Mouse (Mus musculus) limb, embryonic 14.5 days (tissue): Measurements from ENCODE around the gene Acsf2. TPM values are rescaled to one million over a fixed set of nuclear protein-coding genes. Genes with fewer than 3 reads are reported as not detected.

ENCODE experiments used
- ATAC-seq: fragments of 200-750 bp; cut with Nextera tagmentation; 2 replicates; pipeline ENCODE4 v1.8.0; 2017; ENCODE audit warnings: low read depth, moderate number of reproducible peaks, moderate TSS enrichment; ENCODE audit not compliant: low FRiP score
- DNase-seq: peaks from one replicate; pipeline ENCODE4 v3.0.0-alpha.2; 2015; ENCODE audit warnings: low spot score
- H3K27ac ChIP-seq: fragments of 300-500 bp; sonication (generic); replicated peaks from 2 replicates; pipeline ENCODE4 v1.5.1; 2014; ENCODE audit warnings: low read depth, mild to moderate bottlenecking, low read length, moderate library complexity, mixed read lengths
- H3K27me3 ChIP-seq: fragments of 300-500 bp; sonication (generic); 2 replicates; pipeline ENCODE4 v1.6.1; 2014; ENCODE audit warnings: low read length, mixed read lengths; ENCODE audit not compliant: control insufficient read depth, insufficient read depth
- H3K36me3 ChIP-seq: fragments of 300-500 bp; sonication (generic); 2 replicates; pipeline ENCODE4 v1.6.1; 2014; ENCODE audit warnings: mild to moderate bottlenecking, low read length, moderate library complexity, mixed read lengths; ENCODE audit not compliant: control insufficient read depth, insufficient read depth
- H3K4me1 ChIP-seq: fragments of 300-500 bp; sonication (generic); 2 replicates; pipeline ENCODE4 v1.6.1; 2014; ENCODE audit warnings: antibody characterized with exemption, low read length, mixed read lengths; ENCODE audit not compliant: control insufficient read depth, insufficient read depth
- H3K4me2 ChIP-seq: fragments of 300-500 bp; sonication (generic); replicated peaks from 2 replicates; pipeline ENCODE4 v1.6.1; 2014; ENCODE audit warnings: low read depth, mild to moderate bottlenecking, low read length, moderate library complexity; ENCODE audit not compliant: severe bottlenecking
- H3K4me3 ChIP-seq: fragments of 300-500 bp; sonication (generic); replicated peaks from 2 replicates; pipeline ENCODE4 v1.5.1; 2014; ENCODE audit warnings: low read length
- H3K9ac ChIP-seq: fragments of 300-500 bp; sonication (generic); 2 replicates; pipeline ENCODE4 v1.6.1; 2014; ENCODE audit warnings: mild to moderate bottlenecking, low read depth, low read length, moderate library complexity; ENCODE audit not compliant: severe bottlenecking
- H3K9me3 ChIP-seq: fragments of 300-500 bp; sonication (generic); 2 replicates; pipeline ENCODE4 v1.6.1; 2016; ENCODE audit warnings: low read length; ENCODE audit not compliant: control insufficient read depth
- POLR2A ChIP-seq: fragments of 200-500 bp; IDR thresholded peaks from 2 replicates; pipeline ENCODE4 v1.8.0; 2012; ENCODE audit warnings: inconsistent platforms, mild to moderate bottlenecking, moderate library complexity, borderline replicate concordance; ENCODE audit not compliant: insufficient read depth, insufficient read length; ENCODE audit errors: extremely low read depth
- WGBS: fragments of 180-500 bp; shearing (Covaris S2); extraction: QIAGEN DNeasy Blood & Tissue Kit; methylation state at CpG from one replicate; pipeline ENCODE4 v1.1.7; 2014; 5-methylcytosine and 5-hydroxymethylcytosine counted together
- polyA plus RNA-seq, 2 experiments: library from polyadenylated mRNA; depleted of rRNA in 1 of 2; stranded (reverse) in 1 of 2; unstranded in 1 of 2; fragments of >200 nt; fragmentation: Nextera tagmentation in 1 of 2; extraction: Ambion mirVana in 1 of 2; gene quantifications; 2 replicates each; pipeline versions ENCODE4 v1.2.1 to v1.2.3; 2012 to 2014

Gene Acsf2
- polyA plus RNA-seq, 2 experiments, result 9.5 to 36.3 TPM

- no peaks in the 10 kb centered on the region for H3K27me3 ChIP-seq
- H3K4me2 ChIP-seq, result no peak overlapping the region
- H3K36me3 ChIP-seq, result peaks cover 7% of the 10 kb centered on the region; the same call in 1 of the 2 replicates
- H3K4me3 ChIP-seq, result no peak overlapping the region
- no peak for TF ChIP-seq POLR2A
- ATAC-seq (no peak), DNase-seq (no peak)
- H3K9me3 ChIP-seq, result no peaks in the 10 kb centered on the region
- no peaks in the 10 kb centered on the region for H3K4me1 ChIP-seq
- WGBS, result 74% methylated on average over 2 of the region's 2 CpGs
- H3K27ac ChIP-seq, result no peak overlapping the region
- no peak overlapping the region for H3K9ac ChIP-seq
Observed at GRCm38 (mm10) chr11:94575036-94575435, 26.6 kb downstream of the Acsf2 start.

- Histone ChIP-seq H3K4me2 (no peak overlapping the region), H3K36me3 (peaks cover 12% of the 10 kb centered on the region; the same call in 1 of the 2 replicates), H3K9me3 (no peaks in the 10 kb centered on the region), H3K27me3 (no peaks in the 10 kb centered on the region), H3K9ac (no peak overlapping the region), H3K4me1 (no peaks in the 10 kb centered on the region), H3K27ac (no peak overlapping the region), H3K4me3 (no peak overlapping the region)
- no peak for TF ChIP-seq POLR2A
- DNase-seq, result no peak
- no peak for ATAC-seq
- WGBS, result 28% methylated on average over 5 of the region's 7 CpGs
Observed at GRCm38 (mm10) chr11:94574560-94574959, 27.1 kb downstream of the Acsf2 start.

- TF ChIP-seq POLR2A, result no peak
- no peak overlapping the region for H3K27ac ChIP-seq
- ATAC-seq, result no peak
- no peak for DNase-seq
- H3K4me1 ChIP-seq, result no peaks in the 10 kb centered on the region
- WGBS, result 100% methylated on average over 1 of the region's 1 CpGs
- H3K9ac ChIP-seq, result no peak overlapping the region
- H3K9me3 ChIP-seq, result no peaks in the 10 kb centered on the region
- no peaks in the 10 kb centered on the region for H3K27me3 ChIP-seq
- H3K36me3 ChIP-seq, result peaks cover 26% of the 10 kb centered on the region; the same call in 1 of the 2 replicates
- H3K4me3 ChIP-seq, result no peak overlapping the region
- no peak overlapping the region for H3K4me2 ChIP-seq
Observed at GRCm38 (mm10) chr11:94571850-94572249, 29.8 kb downstream of the Acsf2 start.

- Histone ChIP-seq H3K4me3 (no peak overlapping the region), H3K27me3 (0 out of 2 replicates have a peak, but pooled peaks cover under 1% of the 10 kb centered on the region), H3K9me3 (no peaks in the 10 kb centered on the region), H3K4me1 (no peaks in the 10 kb centered on the region), H3K36me3 (peaks cover 26% of the 10 kb centered on the region; the same call in 1 of the 2 replicates), H3K27ac (no peak overlapping the region), H3K4me2 (no peak overlapping the region), H3K9ac (no peak overlapping the region)
- DNase-seq (no peak), ATAC-seq (no peak)
- WGBS, result 66% methylated on average over 9 of the region's 9 CpGs
- TF ChIP-seq POLR2A, result no peak
Observed at GRCm38 (mm10) chr11:94570612-94571011, 31.1 kb downstream of the Acsf2 start.

GRCm38 (mm10) chr11:94567326-94567725 is 34.3 kb downstream of the Acsf2 start:
- Histone ChIP-seq H3K36me3 (peaks cover 26% of the 10 kb centered on the region; the same call in 1 of the 2 replicates), H3K9ac (no peak overlapping the region), H3K4me2 (no peak overlapping the region), H3K4me3 (no peak overlapping the region), H3K4me1 (peaks cover 13% of the 10 kb centered on the region; the same call in 1 of the 2 replicates), H3K27ac (no peak overlapping the region), H3K9me3 (no peaks in the 10 kb centered on the region), H3K27me3 (peaks cover 15% of the 10 kb centered on the region; the same call in 1 of the 2 replicates)
- ATAC-seq (no peak), DNase-seq (no peak)
- 89% methylated on average over 7 of the region's 7 CpGs for WGBS
- no peak for TF ChIP-seq POLR2A

GRCm38 (mm10) chr11:94566534-94566933 is 35.1 kb downstream of the Acsf2 start:
- H3K9ac ChIP-seq, result peak overlapping the region; percentile 36; the same call in 1 of the 2 replicates
- H3K4me3 ChIP-seq, result peak overlapping the region; percentile 29
- TF ChIP-seq POLR2A, result no peak
- WGBS, result 83% methylated on average over 6 of the region's 6 CpGs
- peaks cover 26% of the 10 kb centered on the region; the same call in 1 of the 2 replicates for H3K36me3 ChIP-seq
- no peak overlapping the region; the same call in 1 of the 2 replicates for H3K27ac ChIP-seq
- peaks cover 13% of the 10 kb centered on the region; the same call in 1 of the 2 replicates for H3K4me1 ChIP-seq
- ATAC-seq, result no peak
- H3K4me2 ChIP-seq, result peak overlapping the region; percentile 47
- no peaks in the 10 kb centered on the region for H3K9me3 ChIP-seq
- no peak for DNase-seq
- H3K27me3 ChIP-seq, result peaks cover 15% of the 10 kb centered on the region; the same call in 1 of the 2 replicates
